Mouse (Mus musculus) neural tube, embryonic 11.5 days (tissue): Measurements from ENCODE around the gene Mlxip. TPM values are rescaled to one million over a fixed set of nuclear protein-coding genes. Genes with fewer than 3 reads are reported as not detected.

Source experiments
- ATAC-seq: fragments of 200-750 bp; cut with Nextera tagmentation; 2 replicates; pipeline ENCODE4 v1.8.0; 2017; ENCODE audit warnings: moderate number of reproducible peaks, mild to moderate bottlenecking, moderate TSS enrichment, moderate library complexity; ENCODE audit not compliant: insufficient read depth, low FRiP score, low TSS enrichment
- DNase-seq: peaks from one replicate; pipeline ENCODE4 v3.0.0-alpha.2; 2015; ENCODE audit warnings: low spot score
- H3K27ac ChIP-seq: fragments of 300-500 bp; sonication (generic); 2 replicates; pipeline ENCODE4 v1.5.1; 2014; ENCODE audit warnings: low read depth, mild to moderate bottlenecking, low read length
- H3K27me3 ChIP-seq: fragments of 300-500 bp; sonication (generic); 2 replicates; pipeline ENCODE4 v1.6.1; 2014; ENCODE audit warnings: mild to moderate bottlenecking, low read length, mixed read lengths; ENCODE audit not compliant: control insufficient read depth, insufficient read depth
- H3K36me3 ChIP-seq: fragments of 300-500 bp; sonication (generic); 2 replicates; pipeline ENCODE4 v1.6.1; 2014; ENCODE audit warnings: mild to moderate bottlenecking, low read length, moderate library complexity, mixed read lengths; ENCODE audit not compliant: control insufficient read depth, insufficient read depth
- H3K4me1 ChIP-seq: fragments of 300-500 bp; sonication (generic); 2 replicates; pipeline ENCODE4 v1.6.1; 2014; ENCODE audit warnings: low read length, mixed read lengths; ENCODE audit not compliant: control insufficient read depth, insufficient read depth
- H3K4me2 ChIP-seq: fragments of 300-500 bp; sonication (generic); 2 replicates; pipeline ENCODE4 v1.6.1; 2014; ENCODE audit warnings: low read depth, mild to moderate bottlenecking, moderate library complexity
- H3K4me3 ChIP-seq: fragments of 300-500 bp; sonication (generic); 2 replicates; pipeline ENCODE4 v1.5.1; 2014; ENCODE audit warnings: low read depth, low read length
- H3K9ac ChIP-seq: fragments of 300-500 bp; sonication (generic); 2 replicates; pipeline ENCODE4 v1.6.1; 2014; ENCODE audit warnings: mild to moderate bottlenecking, low read length
- H3K9me3 ChIP-seq: fragments of 300-500 bp; sonication (generic); 2 replicates; pipeline ENCODE4 v1.6.1; 2016; ENCODE audit warnings: low read length; ENCODE audit not compliant: control insufficient read depth
- WGBS: fragments of 180-500 bp; shearing (Covaris S2); extraction: QIAGEN DNeasy Blood & Tissue Kit; methylation state at CpG from one replicate; pipeline ENCODE4 v1.1.7; 2014; 5-methylcytosine and 5-hydroxymethylcytosine counted together
- polyA plus RNA-seq: library from polyadenylated mRNA; unstranded; fragments of >200 nt; fragmentation: Nextera tagmentation; extraction: Ambion mirVana; gene quantifications from 2 replicates; pipeline ENCODE4 v1.2.1, GENCODE M21; 2014

Gene Mlxip
- polyA plus RNA-seq, 1 experiment from 2014 or later: 22.6 TPM

DNA sequence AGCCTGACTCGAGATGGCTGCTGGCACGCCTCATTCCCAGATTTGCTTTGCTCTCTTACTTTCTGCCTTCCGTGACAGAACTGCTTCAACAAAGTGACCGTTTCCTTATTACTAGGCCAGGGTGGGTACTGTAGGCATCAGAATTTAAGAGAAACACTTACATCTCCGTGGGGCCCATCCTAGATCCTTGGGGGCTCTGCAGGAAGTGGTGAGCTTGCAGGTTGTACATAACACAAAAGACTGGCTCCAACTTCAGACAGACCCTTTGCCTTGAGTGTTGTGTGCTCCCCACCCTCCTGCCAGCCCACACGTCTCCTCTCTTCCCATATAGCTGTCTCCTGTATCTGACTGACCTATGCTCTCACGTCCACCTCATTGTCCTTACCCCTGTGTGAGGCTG, 57.3 kb downstream of the Mlxip start:
- no peaks in the 10 kb centered on the region for H3K9me3 ChIP-seq
- 94% methylated on average over 7 of the region's 7 CpGs for WGBS
- no peak overlapping the region for H3K27ac ChIP-seq
- H3K4me1 ChIP-seq: no peaks in the 10 kb centered on the region
- H3K27me3 ChIP-seq: no peaks in the 10 kb centered on the region
- no peak overlapping the region for H3K9ac ChIP-seq
- H3K4me3 ChIP-seq: no peak overlapping the region
- DNase-seq: no peak
- ATAC-seq: no peak
- H3K4me2 ChIP-seq: no peak overlapping the region
- peaks cover 20% of the 10 kb centered on the region for H3K36me3 ChIP-seq

- 73% methylated on average over 5 of the region's 5 CpGs for WGBS
- Histone ChIP-seq H3K36me3 (no peaks in the 10 kb centered on the region), H3K4me1 (no peaks in the 10 kb centered on the region), H3K27ac (no peak overlapping the region), H3K4me2 (no peak overlapping the region), H3K27me3 (no peaks in the 10 kb centered on the region), H3K9me3 (no peaks in the 10 kb centered on the region), H3K4me3 (no peak overlapping the region), H3K9ac (no peak overlapping the region)
- ATAC-seq: no peak
- DNase-seq: no peak
These were observed 66.8 kb downstream of the Mlxip start for GRCm38 (mm10) chr5:123461420-123461819.

GRCm38 (mm10) chr5:123464638-123465037, 70.0 kb downstream of the Mlxip start:
- Histone ChIP-seq H3K9ac (no peak overlapping the region), H3K27me3 (no peaks in the 10 kb centered on the region), H3K4me2 (no peak overlapping the region), H3K36me3 (no peaks in the 10 kb centered on the region), H3K4me1 (no peaks in the 10 kb centered on the region), H3K4me3 (no peak overlapping the region), H3K27ac (no peak overlapping the region), H3K9me3 (no peaks in the 10 kb centered on the region)
- no peak for ATAC-seq
- no peak for DNase-seq
- WGBS: 95% methylated on average over 1 of the region's 1 CpGs

- no peak overlapping the region; the same call in 1 of the 2 replicates for H3K9ac ChIP-seq
- H3K4me2 ChIP-seq: no peak overlapping the region; the same call in 1 of the 2 replicates
- no peaks in the 10 kb centered on the region for H3K36me3 ChIP-seq
- no peaks in the 10 kb centered on the region for H3K4me1 ChIP-seq
- H3K4me3 ChIP-seq: no peak overlapping the region
- H3K27me3 ChIP-seq: no peaks in the 10 kb centered on the region
- no peaks in the 10 kb centered on the region for H3K9me3 ChIP-seq
- no peak overlapping the region for H3K27ac ChIP-seq
- ATAC-seq: no peak
- DNase-seq: peak; percentile 11
- 40% methylated on average over 10 of the region's 10 CpGs for WGBS
These were observed 76.3 kb downstream of the Mlxip start for GRCm38 (mm10) chr5:123470784-123471400.

- no peaks in the 10 kb centered on the region for H3K36me3 ChIP-seq
- no peak for DNase-seq
- no peaks in the 10 kb centered on the region for H3K9me3 ChIP-seq
- H3K27me3 ChIP-seq: no peaks in the 10 kb centered on the region
- 70% methylated on average over 5 of the region's 5 CpGs for WGBS
- no peak for ATAC-seq
- H3K27ac ChIP-seq: no peak overlapping the region
- H3K9ac ChIP-seq: no peak overlapping the region
- no peak overlapping the region for H3K4me2 ChIP-seq
- no peak overlapping the region for H3K4me3 ChIP-seq
- no peaks in the 10 kb centered on the region for H3K4me1 ChIP-seq
These were observed 79.2 kb downstream of the Mlxip start for GRCm38 (mm10) chr5:123473817-123474216.

DNA sequence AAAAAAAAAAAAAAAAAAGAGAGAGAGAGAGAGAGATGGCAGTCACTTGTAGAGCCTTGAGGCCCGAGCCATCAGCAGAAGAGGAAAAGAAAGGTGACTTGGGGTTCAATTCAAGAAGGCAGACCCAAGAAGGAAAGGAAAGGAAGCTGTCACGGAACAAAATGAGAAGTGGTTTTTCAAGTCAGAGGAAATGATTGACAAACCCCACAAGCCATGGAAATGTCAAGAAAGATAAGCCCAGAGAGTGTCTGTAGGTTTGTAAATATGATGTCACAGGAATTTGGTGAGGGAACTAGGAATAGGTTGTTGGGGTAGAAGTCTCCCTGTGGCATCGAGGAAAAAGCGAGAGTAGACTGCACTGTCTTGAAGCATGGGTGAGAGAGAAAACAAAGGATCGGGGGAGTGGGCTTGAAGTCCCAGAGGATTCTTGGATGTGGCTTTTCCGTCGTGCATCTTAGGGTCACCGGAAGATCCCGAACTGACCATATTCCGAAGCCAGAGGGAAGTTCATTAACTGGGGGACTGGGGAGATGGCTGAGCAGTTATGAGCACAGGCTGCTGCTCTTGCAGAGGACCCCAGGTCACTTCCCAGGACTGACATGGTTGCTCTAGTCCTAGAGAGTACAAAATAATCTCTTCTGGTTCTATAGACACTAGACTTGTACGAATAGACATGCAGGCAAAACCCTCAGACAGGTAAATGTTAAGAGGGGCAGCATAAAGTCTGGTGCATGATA, 93.2 kb downstream of the Mlxip start:
- WGBS: 87% methylated on average over 11 of the region's 11 CpGs
- no peak for ATAC-seq
- 0 out of 2 replicates have a peak, but pooled peaks cover 4% of the 10 kb centered on the region for H3K4me1 ChIP-seq
- H3K9me3 ChIP-seq: no peaks in the 10 kb centered on the region
- no peak overlapping the region for H3K4me2 ChIP-seq
- H3K27ac ChIP-seq: no peak overlapping the region
- H3K9ac ChIP-seq: no peak overlapping the region
- no peak for DNase-seq
- H3K4me3 ChIP-seq: no peak overlapping the region
- H3K36me3 ChIP-seq: no peaks in the 10 kb centered on the region
- H3K27me3 ChIP-seq: no peaks in the 10 kb centered on the region

DNA sequence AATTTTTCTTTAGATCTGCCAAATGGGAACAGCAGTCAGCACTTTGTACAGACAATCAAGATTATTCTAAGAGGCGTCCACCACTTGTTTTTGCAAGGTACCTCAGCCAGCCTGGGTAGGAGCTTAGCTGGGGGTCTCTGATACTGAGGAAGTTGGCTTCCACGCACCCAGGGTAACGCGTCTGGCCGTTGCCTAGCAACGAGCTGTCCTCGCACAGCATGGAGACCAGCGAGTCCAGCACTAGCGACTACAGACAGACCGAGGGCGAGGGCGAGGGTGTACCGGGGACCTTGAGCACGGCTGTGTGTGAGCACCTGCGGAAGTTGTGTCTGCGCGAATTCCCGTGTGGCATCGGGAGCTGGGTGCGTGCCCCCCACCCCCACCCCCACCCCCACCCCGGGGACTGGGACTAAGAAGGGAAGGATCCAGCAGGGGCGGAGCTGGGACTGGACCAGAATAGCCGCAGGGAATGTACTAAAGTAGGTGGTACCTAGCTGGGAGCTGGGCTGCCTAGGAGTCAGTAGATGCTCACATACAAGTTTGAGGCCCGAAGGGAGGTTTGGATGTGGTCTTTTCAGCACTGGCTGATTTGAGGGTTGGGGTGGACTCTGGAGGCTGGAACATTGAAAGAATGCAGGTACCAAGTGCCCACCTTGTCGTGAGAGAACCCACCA, 94.7 kb downstream of the Mlxip start, which contains the start of the genes Lrrc43 and Il31:
Gene Lrrc43, plus strand, starts transcription at position 194 of the 674 bp plus-strand sequence.
Gene Il31, minus strand, starts transcription at position 378 of the 674 bp plus-strand sequence.
- WGBS: 9% methylated on average over 25 of the region's 25 CpGs
- Histone ChIP-seq H3K4me3 (0 out of 2 replicates have a peak within 1 kb of the TSS, but pooled peaks have one; percentile 7), H3K4me2 (peak within 1 kb of the TSS; percentile 45), H3K36me3 (no peaks in the 10 kb centered on the region), H3K9ac (no peak within 1 kb of the TSS), H3K9me3 (no peaks in the 10 kb centered on the region), H3K4me1 (0 out of 2 replicates have a peak, but pooled peaks cover 4% of the 10 kb centered on the region), H3K27me3 (no peaks in the 10 kb centered on the region), H3K27ac (no peak within 1 kb of the TSS)
- ATAC-seq: 0 out of 2 replicates have a peak, but pooled peaks have one; percentile 41
- DNase-seq: peak; percentile 70

DNA sequence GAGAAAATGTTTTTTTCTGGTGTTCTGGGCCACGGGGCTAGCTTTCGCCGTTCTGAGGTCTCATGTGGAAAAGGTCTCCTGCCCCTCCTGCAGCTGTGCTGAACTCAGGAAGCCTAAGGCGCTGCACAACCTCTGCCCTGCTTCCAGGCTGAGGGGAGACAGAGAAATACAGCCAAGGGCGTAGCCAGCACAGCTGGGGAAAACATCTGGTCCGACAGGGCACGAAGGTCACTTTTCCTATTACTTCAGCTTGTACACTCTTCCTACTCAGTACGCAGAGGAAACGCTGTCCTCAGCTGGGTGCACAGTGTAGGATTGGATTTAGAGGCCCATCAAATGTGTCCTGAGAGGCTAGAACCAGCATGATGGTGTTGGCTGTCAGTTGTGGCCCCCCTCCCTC, 95.3 kb downstream of the Mlxip start:
- ATAC-seq (no peak), DNase-seq (no peak)

More for the DNA sequence above, 95.3 kb downstream of the Mlxip start:
- Histone ChIP-seq H3K4me2 (no peak overlapping the region), H3K27ac (no peak overlapping the region), H3K9me3 (no peaks in the 10 kb centered on the region), H3K9ac (no peak overlapping the region), H3K36me3 (no peaks in the 10 kb centered on the region), H3K4me3 (no peak overlapping the region), H3K4me1 (0 out of 2 replicates have a peak, but pooled peaks cover 4% of the 10 kb centered on the region), H3K27me3 (no peaks in the 10 kb centered on the region)
- WGBS: 46% methylated on average over 9 of the region's 9 CpGs
